Mouse (Mus musculus): ENCODE measurements around the gene Chic2. TPM values are rescaled to one million over a fixed set of nuclear protein-coding genes. Genes with fewer than 3 reads are reported as not detected.
A peak's percentile ranks its signal among the peaks of the same experiment; 100 is the strongest.

The Chic2 gene
- polyA plus RNA-seq, 1 experiment from 2014 or later = 14.4 TPM

GRCm38 (mm10) chr5:74974061-74974581, 70.5 kb downstream of the Chic2 start:
- H3K9ac ChIP-seq = no peak overlapping the region
- ATAC-seq (ENCODE audit: insufficient read depth) = peak; percentile 63
- no peaks in the 10 kb centered on the region for H3K9me3 ChIP-seq (replicated peaks)
- peaks cover 13% of the 10 kb centered on the region; the same call in 1 of the 2 replicates for H3K4me1 ChIP-seq (replicated peaks)
- no peaks in the 10 kb centered on the region for H3K36me3 ChIP-seq (replicated peaks)
- peak overlapping the region; percentile 38 for H3K27ac ChIP-seq (replicated peaks)
- H3K4me2 ChIP-seq = no peak overlapping the region
- 67% methylated on average over 22 of the region's 22 CpGs for WGBS (ENCODE audit: insufficient replicate concordance)
- no peak overlapping the region for H3K4me3 ChIP-seq (replicated peaks)
- H3K27me3 ChIP-seq = no peaks in the 10 kb centered on the region

GRCm38 (mm10) chr5:74971418-74971817, 73.2 kb downstream of the Chic2 start:
- Histone ChIP-seq H3K4me2 (no peak overlapping the region), H3K36me3 (replicated peaks) (no peaks in the 10 kb centered on the region), H3K4me3 (replicated peaks) (no peak overlapping the region), H3K27ac (replicated peaks) (no peak overlapping the region), H3K27me3 (no peaks in the 10 kb centered on the region), H3K4me1 (replicated peaks) (peaks cover 13% of the 10 kb centered on the region; the same call in 1 of the 2 replicates), H3K9me3 (replicated peaks) (no peaks in the 10 kb centered on the region), H3K9ac (no peak overlapping the region)
- ATAC-seq (ENCODE audit: insufficient read depth) = no peak
- 63% methylated on average over 7 of the region's 7 CpGs for WGBS (ENCODE audit: insufficient replicate concordance)

DNA sequence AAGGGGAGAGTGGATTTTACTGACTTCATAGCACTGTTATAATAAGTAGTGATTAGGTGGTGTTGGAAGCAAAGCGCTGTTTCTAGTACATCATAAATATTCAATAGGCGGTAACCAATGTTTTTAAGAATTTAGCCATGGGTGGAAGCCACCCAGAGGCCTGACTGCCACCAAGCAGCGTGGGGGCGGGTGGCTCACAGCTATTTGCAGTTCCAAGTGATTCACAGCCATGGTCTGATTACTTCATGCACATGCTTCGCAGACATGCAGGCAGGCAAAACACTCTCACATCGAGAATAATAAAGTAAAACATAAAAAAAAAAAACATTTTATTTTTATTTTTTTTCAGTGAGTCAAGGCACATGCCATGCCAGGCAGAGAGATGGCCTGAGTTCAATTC, 75.2 kb downstream of the Chic2 start:
- Histone ChIP-seq H3K27me3 (no peaks in the 10 kb centered on the region), H3K9ac (no peak overlapping the region), H3K4me1 (replicated peaks) (peaks cover 4% of the 10 kb centered on the region; the same call in 1 of the 2 replicates), H3K9me3 (replicated peaks) (no peaks in the 10 kb centered on the region), H3K4me2 (no peak overlapping the region), H3K4me3 (replicated peaks) (no peak overlapping the region), H3K36me3 (replicated peaks) (no peaks in the 10 kb centered on the region), H3K27ac (replicated peaks) (no peak overlapping the region)
- ATAC-seq (ENCODE audit: insufficient read depth) = no peak
- 74% methylated on average over 6 of the region's 6 CpGs for WGBS (ENCODE audit: insufficient replicate concordance)

DNA sequence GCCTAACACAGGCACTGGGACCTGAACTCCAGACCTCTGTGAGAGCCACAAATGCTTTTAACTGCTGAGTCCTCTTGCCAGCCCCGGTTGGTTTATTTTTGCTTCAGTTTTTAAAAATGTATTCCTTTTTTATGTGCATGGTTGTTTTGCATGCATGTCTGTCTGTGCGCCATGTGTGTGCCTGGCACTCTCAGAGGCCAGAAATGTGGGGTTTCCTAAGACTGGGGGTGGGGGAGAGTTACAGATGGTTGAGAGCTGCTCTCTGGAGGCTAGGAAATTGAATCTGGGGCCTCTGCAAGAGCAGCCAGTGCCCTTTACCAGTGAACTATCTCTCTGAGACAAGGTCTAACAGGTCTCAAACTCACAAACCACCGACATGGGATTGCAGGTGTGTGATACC, 76.7 kb downstream of the Chic2 start:
- no peak overlapping the region for H3K27ac ChIP-seq (replicated peaks)
- 64% methylated on average over 3 of the region's 3 CpGs for WGBS (ENCODE audit: insufficient replicate concordance)
- no peak for ATAC-seq (ENCODE audit: insufficient read depth)
- H3K9ac ChIP-seq = no peak overlapping the region
- no peaks in the 10 kb centered on the region for H3K4me1 ChIP-seq (replicated peaks)
- H3K36me3 ChIP-seq (replicated peaks) = no peaks in the 10 kb centered on the region
- H3K27me3 ChIP-seq = no peaks in the 10 kb centered on the region
- no peaks in the 10 kb centered on the region for H3K9me3 ChIP-seq (replicated peaks)
- no peak overlapping the region for H3K4me3 ChIP-seq (replicated peaks)
- no peak overlapping the region for H3K4me2 ChIP-seq

DNA sequence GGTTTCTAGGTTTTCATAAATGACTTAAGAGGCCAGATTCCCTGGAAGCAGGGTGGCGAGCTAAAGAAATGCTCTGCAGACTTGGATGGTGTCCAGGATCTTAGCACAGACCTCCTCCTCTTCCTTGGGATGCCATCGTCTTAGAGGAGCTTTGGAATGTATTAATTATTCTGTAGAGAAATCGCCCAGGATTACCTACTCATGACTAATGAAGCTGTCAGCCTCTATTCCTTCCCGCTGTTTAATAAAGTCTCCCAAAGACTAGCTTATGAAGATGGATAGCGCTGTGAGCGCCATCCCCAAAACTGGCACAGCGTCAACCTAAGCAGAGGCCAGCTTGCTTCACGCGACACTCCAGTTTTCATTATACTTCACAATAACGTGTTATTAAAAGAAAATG, 77.7 kb downstream of the Chic2 start:
- Histone ChIP-seq H3K9me3 (replicated peaks) (no peaks in the 10 kb centered on the region), H3K36me3 (replicated peaks) (no peaks in the 10 kb centered on the region), H3K4me1 (replicated peaks) (no peaks in the 10 kb centered on the region), H3K9ac (no peak overlapping the region), H3K4me3 (replicated peaks) (no peak overlapping the region), H3K27ac (replicated peaks) (no peak overlapping the region), H3K27me3 (no peaks in the 10 kb centered on the region), H3K4me2 (no peak overlapping the region)
- no peak for ATAC-seq (ENCODE audit: insufficient read depth)
- 72% methylated on average over 10 of the region's 10 CpGs for WGBS (ENCODE audit: insufficient replicate concordance)

DNA sequence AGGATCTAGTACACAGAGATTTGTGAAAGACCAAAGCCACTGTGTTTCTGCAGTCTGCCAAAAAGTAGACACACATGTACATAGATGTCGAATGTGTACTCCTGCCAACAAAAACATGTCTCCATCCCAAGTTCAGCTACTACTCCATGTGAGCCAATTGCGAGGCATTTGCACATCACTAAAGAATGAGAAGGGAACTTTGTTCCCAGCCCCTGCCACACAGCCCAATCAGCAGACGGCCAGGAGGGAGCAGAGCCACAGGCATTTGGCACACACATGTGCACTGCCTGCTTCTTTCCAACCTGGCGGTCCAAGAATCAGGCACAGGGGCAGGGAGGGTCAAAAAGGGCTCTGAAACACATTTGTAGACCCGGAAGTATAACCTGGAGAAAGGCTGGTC, 81.8 kb downstream of the Chic2 start:
- no peak overlapping the region for H3K27ac ChIP-seq (replicated peaks)
- H3K9me3 ChIP-seq (replicated peaks) = no peaks in the 10 kb centered on the region
- no peak overlapping the region for H3K9ac ChIP-seq
- no peaks in the 10 kb centered on the region for H3K27me3 ChIP-seq
- WGBS (ENCODE audit: insufficient replicate concordance) = 53% methylated on average over 5 of the region's 5 CpGs
- no peaks in the 10 kb centered on the region for H3K4me1 ChIP-seq (replicated peaks)
- H3K36me3 ChIP-seq (replicated peaks) = no peaks in the 10 kb centered on the region
- no peak for ATAC-seq (ENCODE audit: insufficient read depth)
- no peak overlapping the region for H3K4me2 ChIP-seq
- H3K4me3 ChIP-seq (replicated peaks) = no peak overlapping the region

GRCm38 (mm10) chr5:74960840-74961543, 83.6 kb downstream of the Chic2 start:
- H3K9ac ChIP-seq = no peak overlapping the region
- ATAC-seq (ENCODE audit: insufficient read depth) = no peak
- no peaks in the 10 kb centered on the region for H3K9me3 ChIP-seq (replicated peaks)
- no peaks in the 10 kb centered on the region for H3K4me1 ChIP-seq (replicated peaks)
- peaks cover 4% of the 10 kb centered on the region; the same call in 1 of the 2 replicates for H3K27me3 ChIP-seq
- no peaks in the 10 kb centered on the region for H3K36me3 ChIP-seq (replicated peaks)
- WGBS (ENCODE audit: insufficient replicate concordance) = 23% methylated on average over 14 of the region's 14 CpGs
- no peak overlapping the region for H3K27ac ChIP-seq (replicated peaks)
- H3K4me3 ChIP-seq (replicated peaks) = no peak overlapping the region
- H3K4me2 ChIP-seq = no peak overlapping the region

DNA sequence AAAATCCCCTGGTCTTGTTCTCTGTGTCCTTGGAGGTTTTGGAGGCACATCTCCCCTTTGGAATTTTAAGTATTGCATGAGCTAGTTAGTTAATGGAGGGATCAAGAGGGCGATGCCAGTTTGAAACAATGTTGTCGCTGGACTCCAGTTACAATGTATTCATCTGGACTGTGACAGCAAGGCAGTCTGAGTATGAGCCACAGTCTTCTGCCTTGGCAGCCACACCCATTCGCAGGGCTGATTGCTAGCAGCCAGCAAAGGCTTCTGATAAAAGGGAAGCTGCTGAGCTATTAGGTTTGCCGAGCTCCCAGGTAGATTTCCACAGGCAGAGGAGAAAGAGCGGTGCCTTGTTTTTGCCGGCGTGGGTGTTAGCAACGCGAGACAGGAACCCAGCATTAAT, 84.3 kb downstream of the Chic2 start:
- Histone ChIP-seq H3K36me3 (replicated peaks) (no peaks in the 10 kb centered on the region), H3K4me2 (no peak overlapping the region), H3K9me3 (replicated peaks) (no peaks in the 10 kb centered on the region), H3K4me3 (replicated peaks) (no peak overlapping the region), H3K9ac (no peak overlapping the region), H3K4me1 (replicated peaks) (no peaks in the 10 kb centered on the region), H3K27ac (replicated peaks) (no peak overlapping the region), H3K27me3 (peaks cover 4% of the 10 kb centered on the region; the same call in 1 of the 2 replicates)
- ATAC-seq (ENCODE audit: insufficient read depth) = no peak
- WGBS (ENCODE audit: insufficient replicate concordance) = 40% methylated on average over 9 of the region's 9 CpGs

- Histone ChIP-seq H3K9ac (no peak overlapping the region), H3K9me3 (replicated peaks) (no peaks in the 10 kb centered on the region), H3K4me1 (replicated peaks) (no peaks in the 10 kb centered on the region), H3K4me3 (replicated peaks) (no peak overlapping the region), H3K36me3 (replicated peaks) (no peaks in the 10 kb centered on the region), H3K4me2 (no peak overlapping the region), H3K27me3 (peaks cover 4% of the 10 kb centered on the region; the same call in 1 of the 2 replicates), H3K27ac (replicated peaks) (no peak overlapping the region)
- WGBS (ENCODE audit: insufficient replicate concordance) = 20% methylated on average over 10 of the region's 10 CpGs
- no peak for ATAC-seq (ENCODE audit: insufficient read depth)
Observed at GRCm38 (mm10) chr5:74957293-74958076, 87.1 kb downstream of the Chic2 start.

DNA sequence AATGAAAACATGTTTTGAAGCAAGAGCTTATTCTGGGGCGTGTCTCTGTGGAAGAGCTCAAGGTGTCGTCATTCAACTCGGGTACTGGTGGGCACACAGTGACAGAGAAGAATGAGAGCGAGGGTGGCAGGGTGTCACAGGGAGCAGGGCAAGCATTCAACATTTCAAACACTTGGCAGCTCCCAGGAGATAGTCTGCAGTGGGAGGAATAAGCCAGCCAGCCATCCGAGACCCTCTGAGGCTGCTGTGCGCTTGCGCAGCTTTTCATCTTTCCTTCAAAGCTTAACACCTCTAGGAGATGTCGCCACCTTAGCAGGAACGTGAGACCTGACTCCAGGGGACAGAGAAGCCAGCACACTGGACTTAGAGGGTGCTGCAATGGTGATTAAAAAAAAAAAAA, 88.2 kb downstream of the Chic2 start:
- H3K4me2 ChIP-seq = no peak overlapping the region
- peaks cover 4% of the 10 kb centered on the region; the same call in 1 of the 2 replicates for H3K27me3 ChIP-seq
- H3K9ac ChIP-seq = no peak overlapping the region
- H3K27ac ChIP-seq (replicated peaks) = no peak overlapping the region
- H3K4me1 ChIP-seq (replicated peaks) = no peaks in the 10 kb centered on the region
- WGBS (ENCODE audit: insufficient replicate concordance) = 27% methylated on average over 9 of the region's 9 CpGs
- ATAC-seq (ENCODE audit: insufficient read depth) = no peak
- no peaks in the 10 kb centered on the region for H3K9me3 ChIP-seq (replicated peaks)
- no peak overlapping the region for H3K4me3 ChIP-seq (replicated peaks)
- no peaks in the 10 kb centered on the region for H3K36me3 ChIP-seq (replicated peaks)

GRCm38 (mm10) chr5:74955565-74955964, 89.0 kb downstream of the Chic2 start:
- Histone ChIP-seq H3K9me3 (replicated peaks) (no peaks in the 10 kb centered on the region), H3K36me3 (replicated peaks) (no peaks in the 10 kb centered on the region), H3K4me3 (replicated peaks) (no peak overlapping the region), H3K4me2 (no peak overlapping the region), H3K27ac (replicated peaks) (no peak overlapping the region), H3K4me1 (replicated peaks) (no peaks in the 10 kb centered on the region), H3K9ac (no peak overlapping the region), H3K27me3 (peaks cover 4% of the 10 kb centered on the region; the same call in 1 of the 2 replicates)
- no peak for ATAC-seq (ENCODE audit: insufficient read depth)
- WGBS (ENCODE audit: insufficient replicate concordance) = 53% methylated on average over 1 of the region's 1 CpGs
